Mouse (Mus musculus) monocyte, adult 5-6 weeks (primary cell): ENCODE measurements at regions not wholly inside any gene's neighbourhood (a gene's known extent, or its start where the extent isn't known, plus 50 kb on each side); places are given as distances from the start of the nearest gene placed in this dataset.
A peak's percentile ranks its signal among the peaks of the same experiment; 100 is the strongest.

Experiments
- ATAC-seq: fragments of 153-309, 156-312 bp; replicated peaks from 2 replicates; pipeline ENCODE4 v1.8.0; 2017; ENCODE audit warnings: mild to moderate bottlenecking; ENCODE audit not compliant: low TSS enrichment, insufficient number of reproducible peaks, severe bottlenecking, poor library complexity, low FRiP score

GRCm38 (mm10) chr13:51964921-51965320, 118.4 kb downstream of the Gadd45g start:
- no peak for ATAC-seq

- no peak for ATAC-seq
Measured at GRCm38 (mm10) chr13:51968103-51968502, 121.6 kb downstream of the Gadd45g start.

GRCm38 (mm10) chr13:51968796-51969195, 122.3 kb downstream of the Gadd45g start:
- ATAC-seq = no peak

GRCm38 (mm10) chr13:51970051-51970450, 123.6 kb downstream of the Gadd45g start:
- ATAC-seq = peak; percentile 32; the same call in 1 of the 2 replicates

GRCm38 (mm10) chr13:51972656-51973310, 126.3 kb downstream of the Gadd45g start:
- ATAC-seq = no peak

GRCm38 (mm10) chr13:51973461-51973860, 127.0 kb downstream of the Gadd45g start:
- ATAC-seq = no peak

GRCm38 (mm10) chr13:51974101-51974500, 127.6 kb downstream of the Gadd45g start:
- ATAC-seq = no peak

- no peak for ATAC-seq
Measured at GRCm38 (mm10) chr13:51975330-51975729, 128.9 kb downstream of the Gadd45g start.

- no peak for ATAC-seq
Measured at GRCm38 (mm10) chr13:51975801-51976601, 129.5 kb downstream of the Gadd45g start.

GRCm38 (mm10) chr13:51976620-51977214, 130.2 kb downstream of the Gadd45g start:
- no peak for ATAC-seq

GRCm38 (mm10) chr13:51979301-51979977, 133.0 kb downstream of the Gadd45g start:
- ATAC-seq = no peak

GRCm38 (mm10) chr13:51980344-51980743, 133.9 kb downstream of the Gadd45g start:
- ATAC-seq = no peak

- no peak for ATAC-seq
Measured at GRCm38 (mm10) chr13:51983002-51983401, 136.5 kb downstream of the Gadd45g start.

- no peak for ATAC-seq
Measured at GRCm38 (mm10) chr13:51983575-51983974, 137.1 kb downstream of the Gadd45g start.

- ATAC-seq = no peak
Measured at GRCm38 (mm10) chr13:51991339-51991738, 144.9 kb downstream of the Gadd45g start.

GRCm38 (mm10) chr13:51992878-51993277, 146.4 kb downstream of the Gadd45g start:
- no peak for ATAC-seq

- ATAC-seq = no peak
Measured at GRCm38 (mm10) chr13:51996163-51996562, 149.7 kb downstream of the Gadd45g start.

- ATAC-seq = no peak
Measured at GRCm38 (mm10) chr13:51998542-51998941, 152.1 kb downstream of the Gadd45g start.

- no peak for ATAC-seq
Measured at GRCm38 (mm10) chr13:52001811-52002210, 155.3 kb downstream of the Gadd45g start.
